11 mouse cellular contexts compared by ENCODE assay signal in genomic region chr17:11612801-11613531, GRCm38 (mm10).
DNase-seq lines count a peak whose midpoint lies in the region; ATAC-seq lines count a peak whose summit lies in the region.
"Had no signal": no experiment of that assay in that cellular context is flagged by ENCODE, and none has a peak within 500 bp of the region (broad histone marks: within the 10 kb centered on the region; RNA-seq: fewer than 3 reads in every experiment).

No protein-coding gene starts in this region.

- H3K4me3 ChIP-seq in heart, embryonic 13.5 days: no peak overlapping the region
- H3K4me3 ChIP-seq: forebrain, embryonic 15.5 days had no signal

- no peaks in the 10 kb centered on the region for H3K36me3 ChIP-seq in heart, embryonic 13.5 days
- H3K36me3 ChIP-seq: forebrain, embryonic 15.5 days had no signal

- H3K4me1 ChIP-seq in heart, embryonic 13.5 days: peaks cover 5% of the 10 kb centered on the region; the same call in 1 of the 2 replicates

- H3K9ac ChIP-seq in heart, embryonic 13.5 days: 0 out of 2 replicates have a peak overlapping the region, but pooled peaks have one; percentile 33
- H3K9ac ChIP-seq: forebrain, embryonic 15.5 days had no signal

- no peaks in the 10 kb centered on the region for H3K9me3 ChIP-seq in heart, embryonic 13.5 days
- H3K9me3 ChIP-seq: forebrain, embryonic 15.5 days had no signal

- H3K27ac ChIP-seq in heart, embryonic 13.5 days (replicated peaks): no peak overlapping the region
- H3K27ac ChIP-seq: forebrain, embryonic 15.5 days had no signal

- WGBS in heart, embryonic 13.5 days: 47% methylated on average over 21 of the region's 21 CpGs

- peaks cover 26% of the 10 kb centered on the region for H3K27me3 ChIP-seq in heart, embryonic 13.5 days (replicated peaks)
- H3K27me3 ChIP-seq: forebrain, embryonic 15.5 days had no signal

- ATAC-seq in heart, embryonic 13.5 days (ENCODE audit: extremely low read depth, insufficient number of reproducible peaks, low FRiP score, low TSS enrichment): no peak
- ATAC-seq: forebrain, embryonic 15.5 days had no signal

- H3K4me2 ChIP-seq in heart, embryonic 13.5 days: peak overlapping the region; percentile 25; the same call in 1 of the 2 replicates
- H3K4me2 ChIP-seq: forebrain, embryonic 15.5 days had no signal

- DNase-seq in heart, adult 8-10 months (ENCODE audit: low spot score): no peak
- DNase-seq in right cerebral cortex, adult 18-20 months: peak; percentile 26
- no peak for DNase-seq in right cerebral cortex, postnatal 36 days (ENCODE audit: low spot score in 2 of 2)
- peak; percentile 67 for DNase-seq in lung, postnatal 10 days
- DNase-seq in adrenal gland, postnatal 25 days: no peak
- no peak for DNase-seq in cerebellum, postnatal 25 days
- DNase-seq in frontal cortex, postnatal 25 days (ENCODE audit: low spot score in 2 of 2): no peak
- DNase-seq: cerebellum, postnatal 36 days; thymus, adult 2 months had no signal

Comparison
In these comparisons a context has a peak if more than half of its experiments do, and no peak if none do; other contexts are left out.
1. DNase-seq: peak in right cerebral cortex, adult 18-20 months (single experiment) and lung, postnatal 10 days (single experiment); none in heart, adult 8-10 months (single experiment), right cerebral cortex, postnatal 36 days (0 of 2), adrenal gland, postnatal 25 days (single experiment), cerebellum, postnatal 25 days (0 of 2) and frontal cortex, postnatal 25 days (0 of 2).